In the genomic region with DNA sequence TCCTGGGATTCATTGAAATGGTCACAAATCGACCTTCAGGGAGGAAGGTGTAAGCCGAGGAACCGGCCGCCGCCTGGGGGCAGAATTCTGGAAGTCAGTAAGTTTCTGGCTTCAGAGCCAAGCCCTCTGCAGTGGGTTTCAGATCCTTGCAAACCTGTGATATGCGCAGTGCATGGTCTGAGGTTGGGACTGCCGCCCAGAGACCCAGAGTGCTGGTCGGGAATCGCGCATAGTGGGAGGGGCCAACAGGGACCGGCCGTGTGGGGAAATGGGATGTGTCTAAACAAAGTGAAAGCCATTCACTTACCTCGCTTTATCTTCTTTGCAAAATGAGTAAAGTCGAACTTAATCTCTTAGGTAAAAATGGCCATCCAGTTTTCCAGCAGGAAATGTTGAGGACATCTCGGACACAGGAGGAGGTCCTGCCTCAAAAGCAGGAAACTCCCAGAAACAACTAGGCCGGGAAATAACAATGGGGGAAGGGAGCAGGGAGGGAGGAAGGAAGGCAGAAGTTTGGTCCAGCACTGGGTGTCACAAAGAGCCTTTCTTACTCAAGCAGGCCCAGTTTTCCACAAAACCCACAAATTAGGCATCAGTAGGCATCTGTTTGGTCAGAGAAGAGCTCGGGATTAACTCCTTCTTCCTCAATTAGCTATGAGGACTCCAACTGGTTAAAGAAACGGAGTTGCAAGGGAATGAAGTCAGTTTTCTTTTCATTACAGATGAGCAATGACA, we compare ENCODE assay signal across 9 mouse cellular contexts. TPM values are rescaled to one million over a fixed set of nuclear protein-coding genes. Genes with fewer than 3 reads are reported as not detected.
A peak's percentile ranks its signal among the peaks of the same experiment; 100 is the strongest.
DNase-seq lines count a peak whose midpoint lies in the region; ATAC-seq and TF ChIP-seq lines count a peak whose summit lies in the region.
"Had no signal": no experiment of that assay in that cellular context is flagged by ENCODE, and none has a peak within 500 bp of the region (broad histone marks: within the 10 kb centered on the region; RNA-seq: fewer than 3 reads in every experiment).

No protein-coding gene starts in this region.

- H3K9ac ChIP-seq in embryonic facial prominence, embryonic 12.5 days, result no peak overlapping the region
- H3K9ac ChIP-seq in midbrain, postnatal 0 days (replicated peaks; ENCODE audit: low read length, poor library complexity, severe bottlenecking), result no peak overlapping the region

- TF ChIP-seq CTCF in thymus, adult 2 months (IDR thresholded peaks at IDR 0.05; ENCODE audit: borderline replicate concordance, control insufficient read depth, extremely low read depth, insufficient read depth, low read length, poor library complexity), result no peak
- peak; percentile 56 for TF ChIP-seq CTCF in midbrain, postnatal 0 days (IDR thresholded peaks at IDR 0.05)

- peak; percentile 1 for DNase-seq in thymus, adult 2 months
- DNase-seq in thymus, adult 18-20 months, result no peak
- DNase-seq in heart, embryonic 10.5 days (ENCODE audit: low spot score), result peak; percentile 81
- peak; percentile 77 for DNase-seq in kidney, adult 9 months
- peak; percentile 60 for DNase-seq in liver
- DNase-seq in midbrain, postnatal 0 days (ENCODE audit: low spot score), result peak; percentile 67
- peak; percentile 39 for DNase-seq in spleen, postnatal 36 days (ENCODE audit: low spot score in 2 of 2)

- no peak for TF ChIP-seq POLR2A in thymus, adult 2 months (IDR thresholded peaks at IDR 0.05; ENCODE audit: control insufficient read depth, extremely low read depth, insufficient read depth, low read length, poor library complexity)

- peak overlapping the region; percentile 38 for H3K4me3 ChIP-seq in thymus, adult 2 months (ENCODE audit: control insufficient read depth, insufficient read depth, low read length)
- peak overlapping the region; percentile 32 for H3K4me3 ChIP-seq in embryonic facial prominence, embryonic 12.5 days
- H3K4me3 ChIP-seq in heart, embryonic 10.5 days, result peak overlapping the region; percentile 55
- peak overlapping the region; percentile 22 for H3K4me3 ChIP-seq in midbrain, postnatal 0 days (ENCODE audit: low read depth, low read length)

- peak overlapping the region; percentile 15; the same call in 1 of the 2 replicates for H3K27ac ChIP-seq in thymus, adult 2 months (ENCODE audit: control insufficient read depth, insufficient read depth, low read length)
- H3K27ac ChIP-seq in embryonic facial prominence, embryonic 12.5 days, result peak overlapping the region; percentile 41; the same call in 1 of the 2 replicates
- peak overlapping the region; percentile 77 for H3K27ac ChIP-seq in heart, embryonic 10.5 days
- peak overlapping the region; percentile 1; the same call in 1 of the 2 replicates for H3K27ac ChIP-seq in midbrain, postnatal 0 days (ENCODE audit: low read depth, low read length)

- no peaks in the 10 kb centered on the region for H3K36me3 ChIP-seq in thymus, adult 2 months (ENCODE audit: control insufficient read depth, insufficient read depth, low read length)
- no peaks in the 10 kb centered on the region for H3K36me3 ChIP-seq in embryonic facial prominence, embryonic 12.5 days
- H3K36me3 ChIP-seq in heart, embryonic 10.5 days, result no peaks in the 10 kb centered on the region
- H3K36me3 ChIP-seq in midbrain, postnatal 0 days (ENCODE audit: insufficient read depth, low read length), result no peaks in the 10 kb centered on the region
- H3K36me3 ChIP-seq: G1E had no signal

- peak overlapping the region; percentile 53 for H3K4me2 ChIP-seq in embryonic facial prominence, embryonic 12.5 days (replicated peaks)
- H3K4me2 ChIP-seq in midbrain, postnatal 0 days (ENCODE audit: low read depth, low read length, poor library complexity, severe bottlenecking), result peak overlapping the region; percentile 40

- 14% methylated on average over 18 of the region's 18 CpGs for WGBS in thymus, adult 2 months
- 8% methylated on average over 18 of the region's 18 CpGs for WGBS in embryonic facial prominence, embryonic 12.5 days
- WGBS in heart, embryonic 10.5 days, result 10% methylated on average over 18 of the region's 18 CpGs
- 8% methylated on average over 18 of the region's 18 CpGs for WGBS in midbrain, postnatal 0 days

- no peaks in the 10 kb centered on the region for H3K9me3 ChIP-seq in embryonic facial prominence, embryonic 12.5 days
- no peaks in the 10 kb centered on the region for H3K9me3 ChIP-seq in heart, embryonic 10.5 days
- no peaks in the 10 kb centered on the region for H3K9me3 ChIP-seq in midbrain, postnatal 0 days (ENCODE audit: low read length)

- H3K4me1 ChIP-seq in thymus, adult 2 months (replicated peaks; ENCODE audit: control insufficient read depth, insufficient read depth, low read length), result peaks cover 2% of the 10 kb centered on the region; the same call in 1 of the 2 replicates
- no peaks in the 10 kb centered on the region for H3K4me1 ChIP-seq in embryonic facial prominence, embryonic 12.5 days
- 0 out of 2 replicates have a peak, but pooled peaks cover 3% of the 10 kb centered on the region for H3K4me1 ChIP-seq in heart, embryonic 10.5 days
- no peaks in the 10 kb centered on the region for H3K4me1 ChIP-seq in midbrain, postnatal 0 days (ENCODE audit: insufficient read depth, low read length)

- H3K27me3 ChIP-seq in thymus, adult 2 months (ENCODE audit: control insufficient read depth, insufficient read depth, low read length), result no peaks in the 10 kb centered on the region
- no peaks in the 10 kb centered on the region for H3K27me3 ChIP-seq in embryonic facial prominence, embryonic 12.5 days
- H3K27me3 ChIP-seq in heart, embryonic 10.5 days (ENCODE audit: insufficient read depth, poor library complexity, severe bottlenecking), result no peaks in the 10 kb centered on the region
- H3K27me3 ChIP-seq in midbrain, postnatal 0 days (ENCODE audit: insufficient read depth, low read length), result no peaks in the 10 kb centered on the region

- peak; percentile 79; the same call in 1 of the 2 replicates for ATAC-seq in embryonic facial prominence, embryonic 12.5 days (ENCODE audit: insufficient number of reproducible peaks, insufficient read depth, low FRiP score, low TSS enrichment)
- peak; percentile 72 for ATAC-seq in midbrain, postnatal 0 days (ENCODE audit: low FRiP score)

RNA-seq across cellular contexts. Expression of gene Tlr3, which starts 0.6 kb away (rescaled TPM):
- polyA plus RNA-seq in thymus, adult 2 months (2012; rRNA removed), result 2.0 and 2.4 TPM in 2 replicates
- polyA plus RNA-seq in embryonic facial prominence, embryonic 12.5 days (2016; fragmentation: Nextera tagmentation; extraction: Ambion mirVana), result 1.2 and 1.4 TPM in 2 replicates
- polyA plus RNA-seq in heart, embryonic 10.5 days (2016; fragmentation: Nextera tagmentation; extraction: Ambion mirVana), result 0.79 and 1.6 TPM in 2 replicates
- 1.2 and 2.5 TPM in 2 replicates for total RNA-seq in midbrain, postnatal 0 days (2014; rRNA removed)
- 0.96 and 1.7 TPM in 2 replicates for polyA plus RNA-seq in midbrain, postnatal 0 days (2015; fragmentation: Nextera tagmentation; extraction: Ambion mirVana)
- polyA plus RNA-seq: G1E had no signal

RNA-seq across cellular contexts. Expression of gene Fam149a, which starts 28.2 kb away (rescaled TPM):
- 1.6 and 1.7 TPM in 2 replicates for polyA plus RNA-seq in thymus, adult 2 months (2012; rRNA removed)
- 10.1 and 13.0 TPM in 2 replicates for polyA plus RNA-seq in embryonic facial prominence, embryonic 12.5 days (2016; fragmentation: Nextera tagmentation; extraction: Ambion mirVana)
- polyA plus RNA-seq in heart, embryonic 10.5 days (2016; fragmentation: Nextera tagmentation; extraction: Ambion mirVana), result 7.7 and 8.8 TPM in 2 replicates
- total RNA-seq in midbrain, postnatal 0 days (2014; rRNA removed), result 34.7 and 37.3 TPM in 2 replicates
- polyA plus RNA-seq in midbrain, postnatal 0 days (2015; fragmentation: Nextera tagmentation; extraction: Ambion mirVana), result 18.4 and 19.7 TPM in 2 replicates
- polyA plus RNA-seq: G1E had no signal

Comparison
In these comparisons a context has a peak if more than half of its experiments do, and no peak if none do; other contexts are left out.
1. DNase-seq: peak in thymus, adult 2 months (single experiment), heart, embryonic 10.5 days (single experiment), kidney, adult 9 months (single experiment), liver (single experiment), midbrain, postnatal 0 days (single experiment) and spleen, postnatal 36 days (2 of 2); none in thymus, adult 18-20 months (0 of 2).
2. H3K27ac ChIP-seq: peak in every context shown above with its lines; median percentile 77 in heart, embryonic 10.5 days; 41 in embryonic facial prominence, embryonic 12.5 days; 15 in thymus, adult 2 months; 1 in midbrain, postnatal 0 days.
3. Peak in every context shown above with its lines, with median percentiles within 50 percentile points of each other: H3K4me3 ChIP-seq.